Mouse (Mus musculus) right cerebral cortex, postnatal 25 days (tissue): ENCODE data around the gene Gramd1b.

Experiments used
- DNase-seq: peaks from one replicate; pipeline ENCODE4 v3.0.0; 2022

Gramd1b gene

GRCm38 (mm10) chr9:40245974-40246665 is 285.1 kb downstream of the Gramd1b start:
- no peak for DNase-seq

- no peak for DNase-seq
These were observed 285.7 kb downstream of the Gramd1b start for GRCm38 (mm10) chr9:40245466-40245865.
